Mouse (Mus musculus) NIH3T3 (cell line): ENCODE measurements around the gene Gli1.

Experiments used
- DNase-seq: peaks from one replicate; pipeline ENCODE4 v3.0.0-alpha.2; 2012; ENCODE audit warnings: low read depth

Gli1 gene

GRCm38 (mm10) chr10:127341891-127342639 is at the start of gene Gli1:
Gli1 (minus strand) TSS chr10:127341974.
- peak; percentile 94 for DNase-seq

- DNase-seq = no peak
Observed at GRCm38 (mm10) chr10:127381743-127382134, 40.0 kb upstream of the Gli1 start.

GRCm38 (mm10) chr10:127380767-127381742 is 39.3 kb upstream of the Gli1 start:
- DNase-seq = peak; percentile 79

GRCm38 (mm10) chr10:127380251-127380691 is 38.5 kb upstream of the Gli1 start, which contains the start of gene R3hdm2:
R3hdm2 (plus strand) TSS chr10:127380327.
- DNase-seq = peak; percentile 98

- DNase-seq = no peak
Observed at GRCm38 (mm10) chr10:127379654-127380053, 37.9 kb upstream of the Gli1 start.

- DNase-seq = no peak
Observed at GRCm38 (mm10) chr10:127377700-127378099, 35.9 kb upstream of the Gli1 start.

GRCm38 (mm10) chr10:127371023-127371422 is 29.2 kb upstream of the Gli1 start:
- no peak for DNase-seq

- no peak for DNase-seq
Observed at GRCm38 (mm10) chr10:127369834-127370820, 28.4 kb upstream of the Gli1 start, which contains the start of gene Inhbc. Inhbc (minus strand) TSS chr10:127370431.

GRCm38 (mm10) chr10:127368273-127368672 is 26.5 kb upstream of the Gli1 start:
- DNase-seq = no peak

- no peak for DNase-seq
Observed at GRCm38 (mm10) chr10:127367116-127367515, 25.3 kb upstream of the Gli1 start.

GRCm38 (mm10) chr10:127360714-127361113 is 18.9 kb upstream of the Gli1 start:
- no peak for DNase-seq

- DNase-seq = no peak
Observed at GRCm38 (mm10) chr10:127355336-127355735, 13.6 kb upstream of the Gli1 start.

GRCm38 (mm10) chr10:127353909-127354895 is 12.4 kb upstream of the Gli1 start, which contains the start of gene Inhbe:
Inhbe (minus strand) TSS chr10:127354411.
- DNase-seq = peak; percentile 29

GRCm38 (mm10) chr10:127352766-127353165 is 11.0 kb upstream of the Gli1 start:
- DNase-seq = no peak

- DNase-seq = no peak
Observed at GRCm38 (mm10) chr10:127352187-127352586, 10.4 kb upstream of the Gli1 start.

GRCm38 (mm10) chr10:127351719-127352118 is 9.9 kb upstream of the Gli1 start:
- no peak for DNase-seq

GRCm38 (mm10) chr10:127351285-127351595 is 9.5 kb upstream of the Gli1 start:
- no peak for DNase-seq

GRCm38 (mm10) chr10:127350594-127351284 is 9.0 kb upstream of the Gli1 start:
- DNase-seq = peak; percentile 63

GRCm38 (mm10) chr10:127349810-127350209 is 8.0 kb upstream of the Gli1 start:
- no peak for DNase-seq

GRCm38 (mm10) chr10:127348957-127349356 is 7.2 kb upstream of the Gli1 start:
- peak; percentile 35 for DNase-seq
